Mouse (Mus musculus) gastrocnemius, postnatal 36 days (tissue): ENCODE data around the gene Sik3. TPM values are rescaled to one million over a fixed set of nuclear protein-coding genes. Genes with fewer than 3 reads are reported as not detected.
"Not testable (repeated sequence)": the region's sequence is repeated elsewhere in the genome, so short reads cannot be mapped to it uniquely, and the experiment has no call there.

Source experiments
- DNase-seq, 2 experiments: peaks; one replicate each; pipeline ENCODE4 v3.0.0; 2022
- intact Hi-C: fragments of 180-260 bp; cut with DNase I; formaldehyde crosslinking; loops from one replicate; pipeline ENCODE4 v1.15.1; 2025
- total RNA-seq, 2 experiments: library from RNA; stranded (reverse); gene quantifications; 2 replicates each; pipeline ENCODE4 v1.2.3; 2021

Sik3 gene
- total RNA-seq, 2 experiments from 2014 or later = 28.6 to 43.1 TPM

DNA sequence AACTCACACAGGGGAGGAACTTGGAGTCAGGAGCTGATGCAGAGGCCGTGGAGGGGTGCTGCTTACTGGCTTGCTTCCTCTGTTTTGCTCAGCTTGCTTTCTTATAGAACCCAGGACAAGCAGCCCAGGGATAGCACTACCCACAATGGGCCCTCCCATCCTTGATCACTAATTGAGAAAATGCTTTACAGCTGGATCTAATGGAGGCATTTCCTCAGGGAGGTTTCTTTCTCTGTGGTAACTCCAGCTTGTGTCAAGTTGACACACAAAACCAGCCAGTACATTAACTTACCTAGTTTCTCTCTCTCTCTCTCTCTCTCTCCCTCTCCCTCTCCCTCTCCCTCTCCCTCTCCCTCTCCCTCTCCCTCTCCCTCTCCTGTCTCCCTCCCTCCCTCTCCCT lies 78.5 kb downstream of the Sik3 start:
- intact Hi-C loops, DNase-seq: not testable (repeated sequence)

- no peak for DNase-seq
- intact Hi-C loops = no loop called here
These were observed 80.0 kb downstream of the Sik3 start for GRCm38 (mm10) chr9:46092633-46093032.

GRCm38 (mm10) chr9:46098360-46098985 lies 85.9 kb downstream of the Sik3 start:
- DNase-seq = no peak
- intact Hi-C loops = no loop called here

DNA sequence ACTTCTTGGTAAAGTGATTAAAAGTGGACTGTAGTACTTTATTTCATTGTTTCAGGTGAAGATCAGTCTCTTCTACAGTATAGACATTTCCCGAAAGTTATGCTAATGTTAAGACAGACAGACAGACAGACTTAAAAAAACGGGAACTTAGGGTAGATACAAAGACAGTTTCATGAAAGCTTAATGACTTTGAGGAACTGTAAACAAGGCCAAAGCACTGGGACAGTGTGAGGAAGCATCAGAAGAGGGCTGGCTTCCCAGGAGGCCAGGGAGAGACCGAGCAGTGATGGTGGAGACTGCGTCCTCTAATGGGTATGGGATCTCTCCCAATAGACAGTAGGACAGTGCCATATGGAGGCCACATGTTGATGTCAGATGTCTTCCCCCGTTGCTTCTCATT lies 86.5 kb downstream of the Sik3 start:
- intact Hi-C loops = no loop called here
- no peak for DNase-seq

GRCm38 (mm10) chr9:46103154-46103553 lies 90.5 kb downstream of the Sik3 start:
- intact Hi-C loops = no loop called here
- no peak for DNase-seq

- intact Hi-C loops = no loop called here
- DNase-seq = no peak
These were observed 93.5 kb downstream of the Sik3 start for GRCm38 (mm10) chr9:46106105-46106504.

- intact Hi-C loops = no loop called here
These were observed 98.0 kb downstream of the Sik3 start for GRCm38 (mm10) chr9:46110648-46111047.

GRCm38 (mm10) chr9:46111334-46111733 lies 98.7 kb downstream of the Sik3 start:
- no peak for DNase-seq
- intact Hi-C loops = no loop called here

More at GRCm38 (mm10) chr9:46110648-46111047, 98.0 kb downstream of the Sik3 start:
- no peak for DNase-seq

DNA sequence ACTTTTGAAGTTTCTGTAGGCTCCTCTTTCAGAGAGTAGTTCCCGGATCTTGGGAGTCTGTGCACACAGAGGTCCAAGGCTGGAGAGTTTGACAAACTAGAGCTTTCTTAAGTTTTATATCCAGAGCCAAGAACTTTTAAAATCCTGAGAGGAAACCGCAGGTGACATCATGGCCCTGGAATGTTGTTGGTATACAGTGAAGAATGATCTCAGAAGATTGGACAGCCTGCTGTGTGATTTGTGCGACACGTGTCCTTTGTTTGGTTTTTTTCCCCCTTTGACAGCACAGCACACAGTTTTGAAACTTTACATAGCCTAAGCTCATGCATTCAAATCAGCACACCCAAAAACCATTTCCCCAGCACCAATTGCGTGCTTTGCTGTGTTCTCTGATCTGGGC lies 99.6 kb downstream of the Sik3 start:
- intact Hi-C loops = no loop called here
- peak in 1 of 2 experiments; percentile 27 for DNase-seq

- intact Hi-C loops = no loop called here
- DNase-seq = no peak
These were observed 106.3 kb downstream of the Sik3 start for GRCm38 (mm10) chr9:46118844-46119385.

- intact Hi-C loops = loop anchor here (5.0 kb wide), 1 partner anchor 57 kb away; no protein-coding TSS in a partner anchor
These were observed 107.4 kb downstream of the Sik3 start for GRCm38 (mm10) chr9:46119943-46120441.

DNA sequence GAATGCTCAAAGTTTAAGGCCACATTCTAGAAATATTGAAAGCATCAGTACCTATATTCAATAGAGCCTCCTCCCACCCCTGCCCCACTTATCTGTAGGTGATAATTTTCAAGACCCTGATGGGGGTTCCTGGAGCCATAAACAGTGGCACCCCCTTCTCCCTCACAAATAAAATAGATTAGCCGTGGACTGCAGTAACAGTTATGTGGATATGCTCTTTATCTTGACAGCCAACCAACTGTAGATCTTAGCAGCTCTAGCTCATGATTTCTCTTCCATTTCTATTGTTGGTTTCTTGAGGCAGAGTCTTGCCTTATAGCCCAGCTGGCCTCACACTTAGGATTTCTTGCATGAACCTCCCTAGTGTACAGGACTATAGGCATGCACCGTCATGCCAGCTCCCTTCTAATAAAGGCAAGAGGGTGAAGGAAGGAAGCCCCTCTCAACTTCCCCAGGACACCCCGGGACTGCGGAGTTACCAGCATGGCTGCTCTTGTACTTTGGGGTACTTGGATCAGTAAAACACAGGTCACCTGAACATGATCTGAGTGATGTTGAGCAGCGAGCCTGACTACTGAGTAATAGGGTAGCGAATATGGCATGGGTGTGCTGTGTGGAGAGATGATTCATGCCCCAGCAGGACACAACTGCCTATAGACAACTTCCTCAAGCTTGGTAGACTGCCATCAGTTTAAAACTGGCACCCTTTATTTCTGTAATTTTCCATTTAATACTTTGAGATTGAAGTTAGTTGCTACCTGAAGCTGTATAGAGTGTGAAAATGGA lies 108.0 kb downstream of the Sik3 start:
- no peak for DNase-seq
- intact Hi-C loops = loop anchor here (5.0 kb wide), 1 partner anchor 57 kb away; no protein-coding TSS in a partner anchor

More at GRCm38 (mm10) chr9:46119943-46120441, 107.4 kb downstream of the Sik3 start:
- DNase-seq = peak; percentile 64 to 77

GRCm38 (mm10) chr9:46121486-46121885 lies 108.9 kb downstream of the Sik3 start:
- intact Hi-C loops = loop anchor here (5.0 kb wide), 1 partner anchor 56 kb away; no protein-coding TSS in a partner anchor
- DNase-seq = no peak

GRCm38 (mm10) chr9:46122731-46123130 lies 110.1 kb downstream of the Sik3 start:
- no peak for DNase-seq
- intact Hi-C loops = loop anchor here (5.0 kb wide), 1 partner anchor 55 kb away; no protein-coding TSS in a partner anchor

DNA sequence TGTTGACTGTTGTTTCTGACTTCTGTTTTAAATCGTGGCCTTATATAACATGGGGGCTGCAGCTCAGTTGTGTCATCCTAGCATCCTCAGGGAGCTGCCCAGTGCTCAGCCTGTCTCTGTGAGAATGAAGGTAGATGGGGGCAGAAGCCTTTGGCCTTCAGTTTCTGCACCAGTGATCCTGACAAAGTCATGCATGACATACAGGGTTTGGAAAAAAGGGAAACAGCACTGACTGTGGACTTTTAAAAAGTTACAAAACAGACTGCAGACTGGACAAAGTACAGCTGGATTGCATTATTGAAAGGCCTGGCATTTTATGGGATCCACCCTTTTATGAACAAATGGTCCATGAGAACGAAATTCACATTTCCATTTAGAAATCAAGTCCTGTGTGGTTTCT lies 113.7 kb downstream of the Sik3 start:
- no peak for DNase-seq
- intact Hi-C loops = no loop called here

- DNase-seq = no peak
- intact Hi-C loops = no loop called here
These were observed 114.7 kb downstream of the Sik3 start for GRCm38 (mm10) chr9:46127326-46127725.

DNA sequence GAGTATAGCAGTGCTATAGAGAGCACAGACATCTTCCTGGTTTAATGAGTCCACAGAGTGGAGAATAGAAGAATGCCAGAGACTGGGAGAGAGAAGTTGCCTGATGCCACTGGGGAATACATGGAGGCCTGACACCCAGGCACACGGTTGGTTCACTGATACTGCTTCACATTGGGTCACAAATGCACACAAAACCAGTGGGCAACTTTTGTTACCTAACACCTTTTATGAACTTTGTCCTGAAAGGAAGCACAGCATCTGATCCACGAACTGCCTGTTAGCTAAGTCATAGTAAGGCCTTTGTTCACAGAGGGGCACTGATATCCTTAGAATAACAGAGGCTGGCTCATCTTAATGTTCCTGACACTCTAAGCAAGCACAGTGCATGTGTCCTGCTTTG lies 116.6 kb downstream of the Sik3 start:
- intact Hi-C loops = no loop called here
- DNase-seq = no peak

- DNase-seq, intact Hi-C loops: not testable (repeated sequence)
These were observed 120.2 kb downstream of the Sik3 start for GRCm38 (mm10) chr9:46132821-46133220.

GRCm38 (mm10) chr9:46138831-46139230 lies 126.2 kb downstream of the Sik3 start:
- intact Hi-C loops = loop anchor here (2.0 kb wide), 1 partner anchor 14 kb away; no protein-coding TSS in a partner anchor
- DNase-seq = no peak

- DNase-seq = no peak
- intact Hi-C loops = no loop called here
These were observed 128.2 kb downstream of the Sik3 start for GRCm38 (mm10) chr9:46140811-46141210.

DNA sequence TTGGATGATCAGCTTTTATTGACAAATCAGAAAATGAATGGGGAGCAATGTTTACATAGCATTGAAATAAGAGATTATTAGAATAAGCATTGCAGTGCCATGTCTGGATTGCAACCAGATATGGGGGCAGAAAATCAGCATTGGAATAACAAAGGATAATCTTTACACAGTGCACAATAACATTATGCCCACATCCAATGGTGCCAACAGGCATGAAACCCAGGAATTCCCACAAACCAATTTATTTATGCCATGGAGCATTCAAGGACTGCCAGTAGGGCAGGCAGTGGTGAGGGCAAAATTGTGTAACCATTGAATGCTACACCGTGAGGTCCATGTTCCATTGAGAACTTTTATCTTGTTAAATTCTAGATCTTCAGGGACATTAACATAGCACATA lies 129.4 kb downstream of the Sik3 start:
- DNase-seq = no peak
- intact Hi-C loops = no loop called here
